Mouse (Mus musculus) limb, embryonic 11.5 days (tissue): ENCODE results near the gene Sec22c. TPM values are rescaled to one million over a fixed set of nuclear protein-coding genes. Genes with fewer than 3 reads are reported as not detected.

Experiments used
- ATAC-seq: fragments of 200-750 bp; cut with Nextera tagmentation; 2 replicates; pipeline ENCODE4 v1.8.0; 2017; ENCODE audit warnings: low read depth; ENCODE audit not compliant: insufficient number of reproducible peaks, low FRiP score, low TSS enrichment
- DNase-seq: peaks from one replicate; pipeline ENCODE4 v3.0.0-alpha.2; 2015; ENCODE audit warnings: low spot score
- H3K27ac ChIP-seq: fragments of 300-500 bp; sonication (generic); replicated peaks from 2 replicates; pipeline ENCODE4 v1.5.1; 2014; ENCODE audit warnings: low read depth, mild to moderate bottlenecking, low read length
- H3K27me3 ChIP-seq: fragments of 300-500 bp; sonication (generic); 2 replicates; pipeline ENCODE4 v1.6.1; 2014; ENCODE audit warnings: mild to moderate bottlenecking, low read length, mixed read lengths; ENCODE audit not compliant: control insufficient read depth, insufficient read depth
- H3K36me3 ChIP-seq: fragments of 300-500 bp; sonication (generic); 2 replicates; pipeline ENCODE4 v1.6.1; 2014; ENCODE audit warnings: mild to moderate bottlenecking, low read length, moderate library complexity, mixed read lengths; ENCODE audit not compliant: control insufficient read depth, insufficient read depth
- H3K4me1 ChIP-seq: fragments of 300-500 bp; sonication (generic); 2 replicates; pipeline ENCODE4 v1.6.1; 2014; ENCODE audit warnings: low read length, mixed read lengths; ENCODE audit not compliant: control insufficient read depth, insufficient read depth
- H3K4me2 ChIP-seq: fragments of 300-500 bp; sonication (generic); 2 replicates; pipeline ENCODE4 v1.6.1; 2014; ENCODE audit warnings: low read depth, mild to moderate bottlenecking, moderate library complexity; ENCODE audit not compliant: severe bottlenecking
- H3K4me3 ChIP-seq: fragments of 300-500 bp; sonication (generic); 2 replicates; pipeline ENCODE4 v1.5.1; 2014; ENCODE audit warnings: low read depth, low read length
- H3K9ac ChIP-seq: fragments of 300-500 bp; sonication (generic); 2 replicates; pipeline ENCODE4 v1.6.1; 2014; ENCODE audit warnings: mild to moderate bottlenecking, low read length
- H3K9me3 ChIP-seq: fragments of 300-500 bp; sonication (generic); 2 replicates; pipeline ENCODE4 v1.6.1; 2016; ENCODE audit warnings: low read length; ENCODE audit not compliant: control insufficient read depth
- WGBS: fragments of 180-500 bp; shearing (Covaris S2); extraction: QIAGEN DNeasy Blood & Tissue Kit; methylation state at CpG from one replicate; pipeline ENCODE4 v1.1.7; 2014; 5-methylcytosine and 5-hydroxymethylcytosine counted together
- polyA plus RNA-seq: library from polyadenylated mRNA; unstranded; fragments of >200 nt; fragmentation: Nextera tagmentation; extraction: Ambion mirVana; gene quantifications from 2 replicates; pipeline ENCODE4 v1.2.1, GENCODE M21; 2014

Sec22c gene
- polyA plus RNA-seq, result 10.7 and 11.8 TPM in 2 replicates

- Histone ChIP-seq H3K4me1 (peaks cover 14% of the 10 kb centered on the region), H3K9ac (peak within 1 kb of the TSS; percentile 64), H3K36me3 (no peaks in the 10 kb centered on the region), H3K27me3 (no peaks in the 10 kb centered on the region), H3K9me3 (no peaks in the 10 kb centered on the region), H3K27ac (peak within 1 kb of the TSS; percentile 4; the same call in 1 of the 2 replicates), H3K4me3 (peak within 1 kb of the TSS; percentile 64), H3K4me2 (peak within 1 kb of the TSS; percentile 62)
- ATAC-seq (peak; percentile 94), DNase-seq (peak; percentile 88)
- 1% methylated on average over 68 of the region's 69 CpGs for WGBS
Observed at GRCm38 (mm10) chr9:121704646-121705625, at the start of gene Sec22c. TSS of gene Sec22c (minus strand) at chr9:121705490.

- WGBS, result 93% methylated on average over 3 of the region's 3 CpGs
- Histone ChIP-seq H3K4me3 (no peak overlapping the region), H3K27me3 (no peaks in the 10 kb centered on the region), H3K4me2 (no peak overlapping the region), H3K27ac (no peak overlapping the region), H3K9me3 (no peaks in the 10 kb centered on the region), H3K36me3 (peaks cover 25% of the 10 kb centered on the region), H3K4me1 (peaks cover 14% of the 10 kb centered on the region), H3K9ac (no peak overlapping the region)
- ATAC-seq (no peak), DNase-seq (peak; percentile 16)
Observed at GRCm38 (mm10) chr9:121754624-121755023, 49.3 kb upstream of the Sec22c start.

DNA sequence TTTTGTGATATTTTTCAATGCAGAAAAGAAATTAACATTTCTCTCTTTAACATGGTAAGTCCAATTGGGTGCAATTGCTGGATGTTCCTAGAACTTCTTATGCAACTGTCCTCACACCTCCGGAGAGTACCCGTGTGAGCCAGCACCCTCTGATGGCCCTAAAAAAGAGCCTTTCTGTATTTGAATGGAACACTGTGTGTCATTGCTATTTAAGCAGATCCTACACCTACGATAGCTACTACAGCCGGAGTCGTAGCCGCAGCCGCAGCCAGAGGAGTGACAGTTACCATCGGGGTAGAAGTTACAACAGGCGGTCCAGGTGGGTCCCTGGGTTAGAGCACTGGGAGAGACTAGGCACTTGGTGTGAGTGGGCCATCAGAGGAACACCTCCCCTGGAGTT is 47.5 kb upstream of the Sec22c start:
- WGBS, result 96% methylated on average over 9 of the region's 9 CpGs
- Histone ChIP-seq H3K4me3 (no peak overlapping the region), H3K36me3 (peaks cover 36% of the 10 kb centered on the region), H3K27ac (no peak overlapping the region), H3K4me2 (no peak overlapping the region), H3K9ac (no peak overlapping the region), H3K9me3 (no peaks in the 10 kb centered on the region), H3K4me1 (peaks cover 3% of the 10 kb centered on the region), H3K27me3 (no peaks in the 10 kb centered on the region)
- ATAC-seq, result no peak
- peak; percentile 17 for DNase-seq

- no peak for ATAC-seq
- WGBS, result 93% methylated on average over 8 of the region's 8 CpGs
- H3K36me3 ChIP-seq, result peaks cover 29% of the 10 kb centered on the region
Observed at GRCm38 (mm10) chr9:121744051-121744450, 38.8 kb upstream of the Sec22c start.

DNA sequence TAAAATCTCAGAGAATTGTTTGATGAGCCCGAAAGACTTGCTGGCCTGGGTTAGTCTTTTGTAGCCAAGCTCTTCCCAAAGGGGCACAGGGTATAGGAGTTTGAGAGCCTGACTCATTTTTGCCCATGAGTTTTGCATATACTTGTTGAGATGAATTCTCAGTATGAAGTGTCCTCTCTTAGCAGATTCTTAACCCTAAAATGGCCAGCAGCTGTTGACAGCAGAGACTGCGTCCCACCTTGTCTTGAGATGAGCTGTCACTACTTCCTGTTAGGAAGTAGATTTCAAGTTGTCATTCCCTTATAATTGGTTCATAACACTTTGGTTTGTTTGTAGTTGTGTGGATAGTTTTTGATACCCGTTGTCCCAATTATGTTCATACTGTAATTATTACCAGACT is 35.9 kb upstream of the Sec22c start:
- 91% methylated on average over 3 of the region's 3 CpGs for WGBS
- DNase-seq, result no peak

More at GRCm38 (mm10) chr9:121744051-121744450, 38.8 kb upstream of the Sec22c start:
- Histone ChIP-seq H3K27ac (no peak overlapping the region), H3K27me3 (no peaks in the 10 kb centered on the region), H3K4me2 (no peak overlapping the region), H3K9ac (no peak overlapping the region), H3K4me3 (no peak overlapping the region), H3K4me1 (no peaks in the 10 kb centered on the region), H3K9me3 (no peaks in the 10 kb centered on the region)
- DNase-seq, result no peak

GRCm38 (mm10) chr9:121740490-121740889 is 35.2 kb upstream of the Sec22c start:
- Histone ChIP-seq H3K27ac (no peak overlapping the region), H3K9me3 (no peaks in the 10 kb centered on the region), H3K4me2 (no peak overlapping the region), H3K27me3 (no peaks in the 10 kb centered on the region), H3K9ac (no peak overlapping the region), H3K4me3 (no peak overlapping the region), H3K36me3 (peaks cover 11% of the 10 kb centered on the region), H3K4me1 (no peaks in the 10 kb centered on the region)
- ATAC-seq (no peak), DNase-seq (no peak)
- WGBS, result 94% methylated on average over 6 of the region's 6 CpGs

More for the DNA sequence above, 35.9 kb upstream of the Sec22c start:
- Histone ChIP-seq H3K9ac (no peak overlapping the region), H3K4me3 (no peak overlapping the region), H3K36me3 (peaks cover 13% of the 10 kb centered on the region), H3K4me1 (no peaks in the 10 kb centered on the region), H3K4me2 (no peak overlapping the region), H3K27ac (no peak overlapping the region), H3K27me3 (no peaks in the 10 kb centered on the region), H3K9me3 (no peaks in the 10 kb centered on the region)
- no peak for ATAC-seq

- DNase-seq (peak; percentile 64), ATAC-seq (peak; percentile 10)
- under 1% methylated on average over 67 of the region's 87 CpGs for WGBS
- H3K4me3 ChIP-seq, result peak overlapping the region; percentile 72
- no peaks in the 10 kb centered on the region for H3K27me3 ChIP-seq
- H3K4me1 ChIP-seq, result peaks cover 7% of the 10 kb centered on the region; the same call in 1 of the 2 replicates
- peak overlapping the region; percentile 91 for H3K9ac ChIP-seq
- no peaks in the 10 kb centered on the region for H3K36me3 ChIP-seq
- peak overlapping the region; percentile 85 for H3K4me2 ChIP-seq
- no peaks in the 10 kb centered on the region for H3K9me3 ChIP-seq
- H3K27ac ChIP-seq, result peak overlapping the region; percentile 93
Observed at GRCm38 (mm10) chr9:121719347-121720331, 14.3 kb upstream of the Sec22c start.
